Mouse (Mus musculus): Measurements from ENCODE around the gene Gm47995. TPM values are rescaled to one million over a fixed set of nuclear protein-coding genes. Genes with fewer than 3 reads are reported as not detected.

The Gm47995 gene
- polyA plus RNA-seq, 1 experiment from 2014 or later, result not detected

- no peaks in the 10 kb centered on the region for H3K27me3 ChIP-seq (ENCODE audit: control insufficient read depth, insufficient read depth, low read length)
- no peak for TF ChIP-seq CTCF (IDR thresholded peaks at IDR 0.05; ENCODE audit: low read depth)
- TF ChIP-seq EP300 (optimal IDR thresholded peaks at IDR 0.05), result no peak
- H3K4me1 ChIP-seq (replicated peaks; ENCODE audit: control insufficient read depth, insufficient read depth), result 0 out of 2 replicates have a peak, but pooled peaks cover 3% of the 10 kb centered on the region
- H3K4me3 ChIP-seq (ENCODE audit: low read depth, low read length), result no peak overlapping the region
- DNase-seq (ENCODE audit: low spot score) (no peak), ATAC-seq (ENCODE audit: low FRiP score, low TSS enrichment) (peak; percentile 46; the same call in 1 of the 2 replicates)
- H3K36me3 ChIP-seq (ENCODE audit: control insufficient read depth, insufficient read depth, low read length), result no peaks in the 10 kb centered on the region
- H3K9me3 ChIP-seq (ENCODE audit: control insufficient read depth, low read length), result no peaks in the 10 kb centered on the region
- no peak overlapping the region for H3K9ac ChIP-seq (ENCODE audit: low read length)
- H3K4me2 ChIP-seq (replicated peaks; ENCODE audit: low read depth), result no peak overlapping the region
- H3K27ac ChIP-seq (replicated peaks), result no peak overlapping the region
- WGBS, result 53% methylated on average over 3 of the region's 3 CpGs
These were observed 29.6 kb upstream of the Gm47995 start for GRCm38 (mm10) chr1:151168637-151169036.

GRCm38 (mm10) chr1:151171572-151172461, 26.4 kb upstream of the Gm47995 start:
- ATAC-seq (ENCODE audit: low FRiP score, low TSS enrichment), result no peak
- no peak overlapping the region for H3K27ac ChIP-seq (replicated peaks)

GRCm38 (mm10) chr1:151177030-151177936, 21.0 kb upstream of the Gm47995 start:
- peak; percentile 44 for DNase-seq (ENCODE audit: low spot score)

More at GRCm38 (mm10) chr1:151171572-151172461, 26.4 kb upstream of the Gm47995 start:
- WGBS, result 81% methylated on average over 2 of the region's 2 CpGs
- no peak for TF ChIP-seq CTCF (IDR thresholded peaks at IDR 0.05; ENCODE audit: low read depth)
- no peak for TF ChIP-seq EP300 (optimal IDR thresholded peaks at IDR 0.05)
- Histone ChIP-seq H3K9ac (ENCODE audit: low read length) (no peak overlapping the region), H3K4me1 (replicated peaks; ENCODE audit: control insufficient read depth, insufficient read depth) (0 out of 2 replicates have a peak, but pooled peaks cover 3% of the 10 kb centered on the region), H3K36me3 (ENCODE audit: control insufficient read depth, insufficient read depth, low read length) (no peaks in the 10 kb centered on the region), H3K4me3 (ENCODE audit: low read depth, low read length) (no peak overlapping the region), H3K9me3 (ENCODE audit: control insufficient read depth, low read length) (no peaks in the 10 kb centered on the region), H3K4me2 (replicated peaks; ENCODE audit: low read depth) (no peak overlapping the region), H3K27me3 (ENCODE audit: control insufficient read depth, insufficient read depth, low read length) (no peaks in the 10 kb centered on the region)
- no peak for DNase-seq (ENCODE audit: low spot score)

GRCm38 (mm10) chr1:151177937-151178271, 20.3 kb upstream of the Gm47995 start:
- H3K9me3 ChIP-seq (ENCODE audit: control insufficient read depth, low read length), result no peaks in the 10 kb centered on the region
- H3K4me2 ChIP-seq (replicated peaks; ENCODE audit: low read depth), result peak overlapping the region; percentile 20
- H3K36me3 ChIP-seq (ENCODE audit: control insufficient read depth, insufficient read depth, low read length), result no peaks in the 10 kb centered on the region
- no peak overlapping the region for H3K27ac ChIP-seq (replicated peaks)
- H3K4me1 ChIP-seq (replicated peaks; ENCODE audit: control insufficient read depth, insufficient read depth), result no peaks in the 10 kb centered on the region
- 10% methylated on average over 4 of the region's 4 CpGs for WGBS
- H3K4me3 ChIP-seq (ENCODE audit: low read depth, low read length), result no peak overlapping the region
- no peak for DNase-seq (ENCODE audit: low spot score)
- H3K9ac ChIP-seq (ENCODE audit: low read length), result no peak overlapping the region
- H3K27me3 ChIP-seq (ENCODE audit: control insufficient read depth, insufficient read depth, low read length), result no peaks in the 10 kb centered on the region
- ATAC-seq (ENCODE audit: low FRiP score, low TSS enrichment), result no peak
- TF ChIP-seq CTCF (IDR thresholded peaks at IDR 0.05; ENCODE audit: low read depth), result no peak
- no peak for TF ChIP-seq EP300 (optimal IDR thresholded peaks at IDR 0.05)

More at GRCm38 (mm10) chr1:151177030-151177936, 21.0 kb upstream of the Gm47995 start:
- H3K9me3 ChIP-seq (ENCODE audit: control insufficient read depth, low read length), result no peaks in the 10 kb centered on the region
- H3K27ac ChIP-seq (replicated peaks), result no peak overlapping the region
- peak; percentile 98 for ATAC-seq (ENCODE audit: low FRiP score, low TSS enrichment)
- no peak overlapping the region for H3K4me3 ChIP-seq (ENCODE audit: low read depth, low read length)
- H3K27me3 ChIP-seq (ENCODE audit: control insufficient read depth, insufficient read depth, low read length), result no peaks in the 10 kb centered on the region
- no peaks in the 10 kb centered on the region for H3K4me1 ChIP-seq (replicated peaks; ENCODE audit: control insufficient read depth, insufficient read depth)
- 17% methylated on average over 9 of the region's 10 CpGs for WGBS
- H3K9ac ChIP-seq (ENCODE audit: low read length), result no peak overlapping the region
- no peaks in the 10 kb centered on the region for H3K36me3 ChIP-seq (ENCODE audit: control insufficient read depth, insufficient read depth, low read length)
- TF ChIP-seq EP300 (optimal IDR thresholded peaks at IDR 0.05) (no peak), CTCF (IDR thresholded peaks at IDR 0.05; ENCODE audit: low read depth) (no peak)
- H3K4me2 ChIP-seq (replicated peaks; ENCODE audit: low read depth), result peak overlapping the region; percentile 20; the same call in 1 of the 2 replicates

- no peak overlapping the region for H3K9ac ChIP-seq (ENCODE audit: low read length)
- no peak overlapping the region for H3K4me3 ChIP-seq (ENCODE audit: low read depth, low read length)
- DNase-seq (ENCODE audit: low spot score) (no peak), ATAC-seq (ENCODE audit: low FRiP score, low TSS enrichment) (no peak)
- no peaks in the 10 kb centered on the region for H3K36me3 ChIP-seq (ENCODE audit: control insufficient read depth, insufficient read depth, low read length)
- H3K27ac ChIP-seq (replicated peaks), result no peak overlapping the region
- no peak for TF ChIP-seq CTCF (IDR thresholded peaks at IDR 0.05; ENCODE audit: low read depth)
- TF ChIP-seq EP300 (optimal IDR thresholded peaks at IDR 0.05), result no peak
- H3K9me3 ChIP-seq (ENCODE audit: control insufficient read depth, low read length), result no peaks in the 10 kb centered on the region
- H3K4me1 ChIP-seq (replicated peaks; ENCODE audit: control insufficient read depth, insufficient read depth), result no peaks in the 10 kb centered on the region
- no peaks in the 10 kb centered on the region for H3K27me3 ChIP-seq (ENCODE audit: control insufficient read depth, insufficient read depth, low read length)
- no peak overlapping the region for H3K4me2 ChIP-seq (replicated peaks; ENCODE audit: low read depth)
- WGBS, result 55% methylated on average over 2 of the region's 2 CpGs
These were observed 19.7 kb upstream of the Gm47995 start for GRCm38 (mm10) chr1:151178505-151179083.
